Mouse (Mus musculus) intestine, embryonic 14.5 days (tissue): ENCODE measurements around the gene Dhdh. TPM values are rescaled to one million over a fixed set of nuclear protein-coding genes. Genes with fewer than 3 reads are reported as not detected.
A peak's percentile ranks its signal among the peaks of the same experiment; 100 is the strongest.
"Not testable (repeated sequence)": the region's sequence is repeated elsewhere in the genome, so short reads cannot be mapped to it uniquely, and the experiment has no call there.

Experiments
- ATAC-seq: fragments of 200-750 bp; cut with Nextera tagmentation; replicated peaks from 2 replicates; pipeline ENCODE4 v1.8.0; 2017; ENCODE audit warnings: low read depth, moderate number of reproducible peaks, moderate TSS enrichment, moderate library complexity; ENCODE audit not compliant: low FRiP score, low TSS enrichment
- DNase-seq: peaks from one replicate; pipeline ENCODE4 v3.0.0-alpha.2; 2018; ENCODE audit warnings: low spot score
- H3K27ac ChIP-seq: fragments of 300-500 bp; sonication (generic); 2 replicates; pipeline ENCODE4 v1.5.1; 2014; ENCODE audit warnings: low read depth, mild to moderate bottlenecking, control low read depth
- H3K27me3 ChIP-seq: fragments of 300-500 bp; sonication (generic); replicated peaks from 2 replicates; pipeline ENCODE4 v1.6.1; 2014; ENCODE audit warnings: low read length, control low read depth; ENCODE audit not compliant: control insufficient read depth, insufficient read depth
- H3K36me3 ChIP-seq: fragments of 300-500 bp; sonication (generic); 2 replicates; pipeline ENCODE4 v1.6.1; 2014; ENCODE audit warnings: low read length, control low read depth; ENCODE audit not compliant: control insufficient read depth, insufficient read depth
- H3K4me1 ChIP-seq: fragments of 300-500 bp; sonication (generic); replicated peaks from 2 replicates; pipeline ENCODE4 v1.6.1; 2014; ENCODE audit warnings: low read length, control low read depth, mixed read lengths; ENCODE audit not compliant: control insufficient read depth, insufficient read depth
- H3K4me2 ChIP-seq: fragments of 300-500 bp; sonication (generic); 2 replicates; pipeline ENCODE4 v1.6.1; 2014; ENCODE audit warnings: low read length
- H3K4me3 ChIP-seq: fragments of 300-500 bp; sonication (generic); 2 replicates; pipeline ENCODE4 v1.5.1; 2014; ENCODE audit warnings: low read depth, low read length, control low read depth, mixed read lengths
- H3K9ac ChIP-seq: fragments of 300-500 bp; sonication (generic); 2 replicates; pipeline ENCODE4 v1.6.1; 2014; ENCODE audit warnings: mild to moderate bottlenecking, low read length
- H3K9me3 ChIP-seq: fragments of 300-500 bp; sonication (generic); 2 replicates; pipeline ENCODE4 v1.6.1; 2016; ENCODE audit warnings: low read length, control low read depth; ENCODE audit not compliant: control insufficient read depth
- WGBS: fragments of 180-500 bp; shearing (Covaris S2); extraction: QIAGEN DNeasy Blood & Tissue Kit; methylation state at CpG from one replicate; pipeline ENCODE4 v1.1.7; 2014; 5-methylcytosine and 5-hydroxymethylcytosine counted together
- polyA plus RNA-seq: library from polyadenylated mRNA; unstranded; fragments of >200 nt; fragmentation: Nextera tagmentation; extraction: Ambion mirVana; gene quantifications from 2 replicates; pipeline ENCODE4 v1.2.1, GENCODE M21; 2014

The Dhdh gene
- polyA plus RNA-seq, 1 experiment from 2014 or later = 3.5 TPM

- H3K9me3 ChIP-seq = no peaks in the 10 kb centered on the region
- no peak overlapping the region for H3K4me2 ChIP-seq
- H3K4me3 ChIP-seq = no peak overlapping the region
- H3K27ac ChIP-seq = no peak overlapping the region
- WGBS = 86% methylated on average over 4 of the region's 4 CpGs
- ATAC-seq (no peak), DNase-seq (peak; percentile 48)
- no peak overlapping the region for H3K9ac ChIP-seq
- H3K4me1 ChIP-seq = peaks cover 44% of the 10 kb centered on the region
- peaks cover 44% of the 10 kb centered on the region for H3K36me3 ChIP-seq
- no peaks in the 10 kb centered on the region for H3K27me3 ChIP-seq
These were observed 26.3 kb downstream of the Dhdh start for GRCm38 (mm10) chr7:45462325-45462724.

DNA sequence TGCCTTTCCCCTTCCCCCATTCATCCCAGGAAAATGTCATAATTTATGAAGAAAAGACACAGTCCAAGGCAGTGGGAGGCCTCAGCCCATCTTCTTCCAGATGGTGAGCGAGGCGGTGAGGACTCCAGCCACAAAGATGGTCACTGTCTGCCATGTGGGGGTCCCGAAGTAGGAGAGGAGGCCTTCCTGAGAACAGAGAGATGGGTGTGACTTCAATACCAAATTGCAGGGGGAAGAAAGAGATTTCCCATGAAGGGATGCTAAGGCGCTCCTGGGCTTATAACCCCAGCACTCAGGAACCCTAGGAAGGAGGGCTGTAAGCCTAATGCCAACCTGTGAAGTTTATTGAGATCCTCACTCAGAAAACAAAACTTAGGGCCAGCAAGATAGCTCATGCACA lies 26.8 kb downstream of the Dhdh start:
- 75% methylated on average over 4 of the region's 4 CpGs for WGBS
- H3K4me1 ChIP-seq = peaks cover 45% of the 10 kb centered on the region
- H3K4me3 ChIP-seq = no peak overlapping the region
- H3K4me2 ChIP-seq = no peak overlapping the region
- no peak for DNase-seq
- no peaks in the 10 kb centered on the region for H3K9me3 ChIP-seq
- H3K27me3 ChIP-seq = no peaks in the 10 kb centered on the region
- no peak overlapping the region for H3K9ac ChIP-seq
- ATAC-seq = no peak
- H3K27ac ChIP-seq = peak overlapping the region; percentile 90
- H3K36me3 ChIP-seq = peaks cover 50% of the 10 kb centered on the region

GRCm38 (mm10) chr7:45461326-45461725 lies 27.3 kb downstream of the Dhdh start:
- H3K27ac ChIP-seq = peak overlapping the region; percentile 90
- ATAC-seq (no peak), DNase-seq (no peak)
- peaks cover 46% of the 10 kb centered on the region for H3K4me1 ChIP-seq
- H3K9me3 ChIP-seq = no peaks in the 10 kb centered on the region
- no peaks in the 10 kb centered on the region for H3K27me3 ChIP-seq
- peaks cover 51% of the 10 kb centered on the region for H3K36me3 ChIP-seq
- no peak overlapping the region for H3K4me3 ChIP-seq
- peak overlapping the region; percentile 62 for H3K4me2 ChIP-seq
- WGBS = 59% methylated on average over 4 of the region's 5 CpGs
- H3K9ac ChIP-seq = no peak overlapping the region

- ATAC-seq = 0 out of 2 replicates have a peak, but pooled peaks have one; percentile 4
These were observed 27.7 kb downstream of the Dhdh start for GRCm38 (mm10) chr7:45460860-45461314.

GRCm38 (mm10) chr7:45460377-45460776 lies 28.2 kb downstream of the Dhdh start:
- H3K4me2 ChIP-seq = peak overlapping the region; percentile 62
- peak overlapping the region; percentile 41 for H3K9ac ChIP-seq
- WGBS = 70% methylated on average over 7 of the region's 7 CpGs
- H3K27me3 ChIP-seq = no peaks in the 10 kb centered on the region
- no peak for ATAC-seq
- no peaks in the 10 kb centered on the region for H3K9me3 ChIP-seq
- peak overlapping the region; percentile 90 for H3K27ac ChIP-seq
- H3K4me3 ChIP-seq = peak overlapping the region; percentile 92
- DNase-seq = no peak
- peaks cover 52% of the 10 kb centered on the region for H3K36me3 ChIP-seq
- H3K4me1 ChIP-seq = peaks cover 38% of the 10 kb centered on the region

More at GRCm38 (mm10) chr7:45460860-45461314, 27.7 kb downstream of the Dhdh start:
- H3K27ac ChIP-seq = peak overlapping the region; percentile 90
- H3K4me1 ChIP-seq = peaks cover 43% of the 10 kb centered on the region
- 13% methylated on average over 13 of the region's 13 CpGs for WGBS
- no peaks in the 10 kb centered on the region for H3K9me3 ChIP-seq
- no peaks in the 10 kb centered on the region for H3K27me3 ChIP-seq
- peaks cover 51% of the 10 kb centered on the region for H3K36me3 ChIP-seq
- H3K4me3 ChIP-seq = no peak overlapping the region
- H3K9ac ChIP-seq = no peak overlapping the region
- peak overlapping the region; percentile 62 for H3K4me2 ChIP-seq
- peak; percentile 76 for DNase-seq

- under 1% methylated on average over 28 of the region's 37 CpGs for whole genome bisulfite sequencing
- Histone ChIP-seq H3K4me2 (peak within 1 kb of the TSS; percentile 63), H3K36me3 (peaks cover 52% of the 10 kb centered on the region), H3K4me1 (peaks cover 37% of the 10 kb centered on the region), H3K27ac (peak within 1 kb of the TSS; percentile 90), H3K9ac (peak within 1 kb of the TSS; percentile 89), H3K4me3 (peak within 1 kb of the TSS; percentile 92)
- not testable (repeated sequence) for H3K27me3 ChIP-seq, H3K9me3 ChIP-seq
- ATAC-seq (peak; percentile 92), DNase-seq (peak; percentile 95)
These were observed 29.0 kb downstream of the Dhdh start, which contains the start of gene Ftl1 for GRCm38 (mm10) chr7:45459564-45460140. Gene Ftl1 (minus strand): TSS chr7:45459884.

GRCm38 (mm10) chr7:45458748-45459563 lies 29.6 kb downstream of the Dhdh start:
- peak overlapping the region; percentile 89 for H3K9ac ChIP-seq
- peaks cover 55% of the 10 kb centered on the region for H3K36me3 ChIP-seq
- DNase-seq = peak; percentile 96
- H3K27me3 ChIP-seq = no peaks in the 10 kb centered on the region
- H3K4me3 ChIP-seq = peak overlapping the region; percentile 92
- WGBS = 1% methylated on average over 41 of the region's 43 CpGs
- no peaks in the 10 kb centered on the region for H3K9me3 ChIP-seq
- H3K4me2 ChIP-seq = peak overlapping the region; percentile 63
- ATAC-seq = peak; percentile 67
- H3K4me1 ChIP-seq = peaks cover 37% of the 10 kb centered on the region
- peak overlapping the region; percentile 90 for H3K27ac ChIP-seq

- Histone ChIP-seq H3K27me3 (no peaks in the 10 kb centered on the region), H3K27ac (no peak overlapping the region), H3K36me3 (peaks cover 54% of the 10 kb centered on the region), H3K4me3 (peak overlapping the region; percentile 92), H3K4me1 (peaks cover 37% of the 10 kb centered on the region), H3K9ac (peak overlapping the region; percentile 32; the same call in 1 of the 2 replicates), H3K4me2 (peak overlapping the region; percentile 63), H3K9me3 (no peaks in the 10 kb centered on the region)
- DNase-seq (peak; percentile 69), ATAC-seq (no peak)
- 50% methylated on average over 9 of the region's 10 CpGs for WGBS
These were observed 31.2 kb downstream of the Dhdh start for GRCm38 (mm10) chr7:45457204-45458060.
